1 mouse cellular context compared by ENCODE assay signal in the genomic region with DNA sequence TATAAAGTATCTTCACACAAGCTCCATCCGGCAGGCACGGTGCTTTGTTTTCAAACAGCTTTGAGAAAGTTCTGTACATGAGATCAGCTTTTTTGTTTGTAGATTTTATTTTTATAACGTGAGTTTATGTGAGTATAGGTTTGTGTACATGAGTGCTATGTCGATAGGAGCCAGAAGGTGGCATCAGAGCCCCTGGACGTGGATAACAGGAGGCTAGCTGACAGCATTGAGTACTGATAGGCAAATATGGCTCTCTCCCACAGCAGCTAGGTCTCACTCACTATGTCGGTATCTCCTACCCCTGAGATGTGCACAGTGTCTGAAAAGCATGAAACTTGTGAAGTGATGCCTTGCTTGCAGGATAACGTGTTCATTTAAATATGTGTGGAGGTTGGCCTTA.
TF ChIP-seq lines count a peak whose summit lies in the region.

No protein-coding gene starts in this region.

TF ChIP-seq in MEL, 35 proteins besides CTCF, POLR2A, EP300 and RAD21:
- TF ChIP-seq ZC3H11A (IDR thresholded peaks at IDR 0.05; ENCODE audit: low read depth, low read length) (peak; percentile 38), MEF2A (IDR thresholded peaks at IDR 0.05; ENCODE audit: extremely low read depth, insufficient replicate concordance, low read depth, low read length, poor library complexity, severe bottlenecking) (no peak), GATA1 (IDR thresholded peaks at IDR 0.05; ENCODE audit: low read depth, low read length) (peak; percentile 75), ZNF384 (IDR thresholded peaks at IDR 0.05; ENCODE audit: low read depth, low read length) (peak; percentile 3; the same call in 1 of the 2 replicates), ZMIZ1 (IDR thresholded peaks at IDR 0.05; ENCODE audit: low read depth, low read length) (no peak), SMC3 (IDR thresholded peaks at IDR 0.05; ENCODE audit: low read depth, low read length) (peak; percentile 75), MXI1 (IDR thresholded peaks at IDR 0.05; ENCODE audit: low read depth, low read length) (0 out of 2 replicates have a peak, but pooled peaks have one; percentile 26), ETS1 (IDR thresholded peaks at IDR 0.05; ENCODE audit: low read depth, low read length) (0 out of 2 replicates have a peak, but pooled peaks have one; percentile 9), TAL1 (IDR thresholded peaks at IDR 0.05; ENCODE audit: low read length) (no peak), SIN3A (IDR thresholded peaks at IDR 0.05; ENCODE audit: low read length) (peak; percentile 68), MAZ (IDR thresholded peaks at IDR 0.05; ENCODE audit: low read depth, low read length) (no peak), TBP (IDR thresholded peaks at IDR 0.05; ENCODE audit: low read depth, low read length) (no peak), UBTF (IDR thresholded peaks at IDR 0.05; ENCODE audit: borderline replicate concordance, insufficient read depth, low read depth, low read length) (no peak), USF1 (IDR thresholded peaks at IDR 0.05; ENCODE audit: low read depth, low read length) (no peak), MAFK (IDR thresholded peaks at IDR 0.05; ENCODE audit: borderline replicate concordance, low read depth, low read length) (no peak), TCF12 (IDR thresholded peaks at IDR 0.05; ENCODE audit: low read depth, low read length) (no peak), CHD1 (IDR thresholded peaks at IDR 0.05; ENCODE audit: low read depth, low read length) (no peak)
TF ChIP-seq in MEL: peak in this region for 7.
